Mouse (Mus musculus): ENCODE measurements at regions not wholly inside any gene's neighbourhood (a gene's known extent, or its start where the extent isn't known, plus 50 kb on each side); places are given as distances from the start of the nearest gene placed in this dataset.

DNA sequence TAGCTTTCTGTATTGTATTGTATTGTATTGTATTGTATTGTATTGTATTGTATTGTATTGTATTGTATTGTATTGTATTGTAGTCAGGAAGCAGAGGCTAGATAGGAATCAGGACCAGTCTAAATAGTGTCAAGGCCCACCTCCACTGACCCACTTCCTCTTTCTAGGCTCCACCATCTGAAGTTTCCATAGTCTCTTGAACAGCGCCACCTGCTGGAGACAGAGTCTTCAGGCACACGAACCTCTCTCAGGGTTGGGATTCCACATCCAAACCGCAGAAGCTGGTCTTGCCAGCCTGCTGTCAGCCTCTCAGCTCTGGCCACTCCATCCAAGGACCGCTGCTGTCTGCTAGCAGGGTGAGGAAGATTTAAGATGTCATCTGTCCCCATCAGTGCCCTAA lies 234.6 kb downstream of the Cdh26 start:
- peak in 1 of 2 experiments; percentile 24 for DNase-seq

DNA sequence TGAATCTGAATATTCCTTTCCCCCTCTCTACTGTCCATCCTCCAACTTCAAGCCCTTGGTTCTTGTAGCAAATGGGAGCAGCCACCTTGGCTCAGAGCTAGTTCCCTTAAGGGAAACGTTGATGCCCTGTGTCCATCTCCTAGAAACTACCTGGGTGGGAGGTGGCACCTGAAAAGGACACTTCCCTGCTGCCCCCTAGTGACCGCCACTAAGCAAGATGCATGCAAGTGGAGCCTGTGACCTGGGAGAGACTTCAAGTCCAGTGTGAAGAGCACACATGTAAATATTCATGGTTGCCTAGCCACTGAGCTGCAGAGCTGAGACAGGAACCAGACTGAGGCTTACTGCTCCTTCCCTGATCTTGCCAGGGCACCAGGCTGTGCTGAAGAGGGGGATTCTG lies 238.1 kb downstream of the Cdh26 start:
- DNase-seq, result no peak

GRCm38 (mm10) chr2:178670952-178671351 lies 240.6 kb downstream of the Cdh26 start:
- no peak for DNase-seq

- DNase-seq, result no peak
Observed at GRCm38 (mm10) chr2:178673621-178674020, 243.3 kb downstream of the Cdh26 start.

GRCm38 (mm10) chr2:178674621-178675020 lies 244.3 kb downstream of the Cdh26 start:
- DNase-seq, result no peak

- no peak for DNase-seq
Observed at GRCm38 (mm10) chr2:178676970-178677369, 246.6 kb downstream of the Cdh26 start.

GRCm38 (mm10) chr2:178680368-178680767 lies 250.0 kb downstream of the Cdh26 start:
- no peak for DNase-seq

GRCm38 (mm10) chr2:178684026-178684958 lies 254.0 kb downstream of the Cdh26 start:
- DNase-seq, result no peak

DNA sequence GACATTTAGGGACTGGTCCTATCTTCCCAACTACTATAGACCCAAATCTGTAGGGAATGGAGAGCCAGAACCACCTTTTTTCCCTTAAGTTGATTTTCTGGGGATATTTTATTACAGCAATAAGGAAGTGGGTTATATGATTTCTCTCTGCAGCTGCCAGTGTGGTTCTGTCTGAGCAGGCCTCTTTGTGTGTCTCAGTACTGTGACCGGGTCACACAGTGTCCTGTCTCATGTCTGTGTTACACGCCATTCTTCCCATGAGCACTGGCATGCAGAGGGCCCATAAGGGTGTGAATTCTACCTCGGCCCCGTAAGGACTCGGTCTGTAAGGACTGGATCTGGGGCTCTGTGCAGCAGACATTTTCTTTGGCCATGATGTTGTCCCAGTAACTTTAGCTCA lies 254.9 kb downstream of the Cdh26 start:
- no peak for DNase-seq

- DNase-seq, result no peak
Observed at GRCm38 (mm10) chr2:178686167-178686601, 255.9 kb downstream of the Cdh26 start.

- DNase-seq, result no peak
Observed at GRCm38 (mm10) chr2:178688586-178688985, 258.3 kb downstream of the Cdh26 start.

DNA sequence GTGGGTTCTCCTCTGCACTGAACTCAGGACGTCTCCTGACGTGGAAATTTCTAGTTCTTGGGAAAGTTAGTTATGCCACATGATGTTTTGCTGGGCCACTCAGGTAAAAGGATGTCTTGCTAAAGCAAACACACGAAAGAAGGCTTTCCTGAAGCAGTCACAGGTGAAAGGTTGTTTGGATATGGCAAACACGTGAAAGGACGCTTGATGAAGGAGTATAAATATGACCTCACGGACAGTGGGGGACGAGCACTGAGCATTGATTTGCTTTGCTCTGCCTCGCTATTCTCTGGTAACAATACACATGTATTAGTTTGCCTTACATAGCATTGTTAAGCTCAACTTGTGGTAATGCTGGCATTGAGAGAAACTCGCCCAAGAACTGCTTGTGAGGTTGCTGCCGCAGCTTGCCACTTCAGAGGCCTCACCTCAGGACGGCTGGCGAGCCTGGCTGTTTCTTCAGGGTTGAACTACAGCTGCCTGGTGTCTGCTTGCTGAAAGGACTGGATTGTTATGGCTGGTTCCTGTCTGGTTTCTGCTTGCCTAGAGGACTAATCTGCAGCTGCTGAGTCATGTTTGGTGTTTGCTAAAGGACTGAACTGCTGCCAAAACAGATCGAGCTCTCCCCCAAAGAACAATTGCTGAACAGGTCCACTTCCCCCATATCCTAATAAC lies 261.0 kb downstream of the Cdh26 start:
- DNase-seq, result peak; percentile 17 to 20

GRCm38 (mm10) chr2:178691865-178692228 lies 261.5 kb downstream of the Cdh26 start:
- no peak for DNase-seq

DNA sequence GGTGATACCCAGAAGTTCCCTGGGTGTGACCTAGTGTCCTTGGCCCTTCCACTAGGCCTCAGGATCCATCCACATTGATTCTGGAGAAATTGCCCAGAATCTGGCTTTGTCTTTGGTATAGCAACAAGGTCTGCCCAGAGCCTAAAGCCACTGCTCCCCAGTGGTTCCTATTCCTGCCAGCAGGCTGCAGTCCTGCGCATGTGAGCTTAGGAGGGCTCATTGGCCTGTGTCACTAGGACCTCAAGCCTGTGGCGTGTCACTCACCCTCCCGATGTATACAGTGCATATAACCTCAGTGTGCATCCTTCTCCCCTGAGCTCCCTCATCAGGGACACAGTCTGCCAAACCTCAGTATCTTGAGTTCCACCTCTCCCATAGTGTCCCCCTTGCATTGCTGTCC lies 261.9 kb downstream of the Cdh26 start:
- no peak for DNase-seq

GRCm38 (mm10) chr2:178698648-178699047 lies 268.3 kb downstream of the Cdh26 start:
- peak; percentile 70 to 73 for DNase-seq

GRCm38 (mm10) chr2:178700825-178701224 lies 270.5 kb downstream of the Cdh26 start:
- DNase-seq, result no peak

- DNase-seq, result no peak
Observed at GRCm38 (mm10) chr2:178704510-178704909, 274.2 kb downstream of the Cdh26 start.

GRCm38 (mm10) chr2:178708649-178709048 lies 278.3 kb downstream of the Cdh26 start:
- no peak for DNase-seq

- DNase-seq, result no peak
Observed at GRCm38 (mm10) chr2:178709192-178709881, 279.0 kb downstream of the Cdh26 start.

GRCm38 (mm10) chr2:178710001-178710400 lies 279.7 kb downstream of the Cdh26 start:
- no peak for DNase-seq

DNA sequence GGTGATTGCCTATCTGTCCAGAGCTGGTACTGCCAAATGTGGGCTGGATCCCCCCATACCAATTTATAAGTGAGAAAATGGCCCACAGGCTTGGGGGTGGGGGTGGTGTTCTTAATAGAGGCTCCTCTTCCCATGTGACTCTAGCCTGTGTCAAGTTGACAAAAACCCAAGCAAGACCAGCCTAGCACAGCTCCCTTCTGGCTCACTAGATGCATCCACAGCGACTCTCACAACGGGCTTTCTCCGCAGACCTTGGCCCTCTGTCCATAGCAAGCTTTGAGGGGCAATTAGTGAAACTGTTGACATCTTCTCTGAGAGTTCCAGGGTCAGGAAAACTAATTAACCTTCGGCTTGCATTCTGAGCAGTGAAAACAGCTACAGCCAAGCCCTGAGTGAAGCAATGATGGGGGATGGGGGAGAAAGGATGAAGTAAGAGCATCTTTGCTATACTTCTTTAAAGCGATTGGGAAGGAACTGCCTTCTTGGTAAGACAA lies 281.3 kb downstream of the Cdh26 start:
- no peak for DNase-seq

DNA sequence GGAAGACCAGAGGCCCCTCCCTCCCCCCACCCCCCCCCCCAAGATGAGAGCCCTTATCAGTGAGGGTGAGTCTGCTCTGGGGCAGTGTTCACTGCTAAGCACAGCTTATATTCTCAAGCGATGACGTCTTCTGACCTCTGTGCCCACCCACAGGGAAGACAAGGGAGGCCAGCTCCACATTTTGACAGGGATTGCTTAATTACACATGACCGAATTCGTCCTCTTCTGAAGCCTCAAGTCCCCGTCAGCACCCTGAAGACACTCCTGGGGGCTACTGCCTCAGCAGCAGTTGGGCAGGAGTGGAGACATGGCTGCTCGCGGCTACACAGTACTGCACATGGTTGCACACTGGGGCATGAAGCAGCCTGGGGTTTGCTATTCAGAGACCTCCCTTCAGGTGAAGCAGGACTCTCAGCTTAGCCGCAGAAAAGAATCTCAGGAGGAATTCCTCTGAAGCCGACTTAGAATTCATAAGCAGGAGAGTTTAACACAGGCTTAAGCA lies 282.1 kb downstream of the Cdh26 start:
- DNase-seq, result no peak

Data from layer of hippocampus, postnatal 36 days (tissue).